Mouse (Mus musculus): ENCODE data around the gene Tmem168. TPM values are rescaled to one million over a fixed set of nuclear protein-coding genes. Genes with fewer than 3 reads are reported as not detected.

Gene Tmem168
- polyA plus RNA-seq, 1 experiment from 2014 or later = 12.0 TPM

- Histone ChIP-seq H3K4me1 (replicated peaks) (peaks cover 28% of the 10 kb centered on the region), H3K9me3 (replicated peaks) (no peaks in the 10 kb centered on the region), H3K36me3 (replicated peaks) (no peaks in the 10 kb centered on the region), H3K4me3 (replicated peaks) (no peak overlapping the region), H3K9ac (no peak overlapping the region), H3K27ac (replicated peaks) (no peak overlapping the region), H3K4me2 (no peak overlapping the region), H3K27me3 (no peaks in the 10 kb centered on the region)
- WGBS (ENCODE audit: insufficient replicate concordance) = 49% methylated on average over 2 of the region's 2 CpGs
- no peak for ATAC-seq (ENCODE audit: insufficient read depth)
These were observed 3.0 kb upstream of the Tmem168 start for GRCm38 (mm10) chr6:13610869-13611268.

GRCm38 (mm10) chr6:13609353-13610140, 1.6 kb upstream of the Tmem168 start:
- H3K9ac ChIP-seq = no peak overlapping the region
- no peaks in the 10 kb centered on the region for H3K27me3 ChIP-seq
- H3K9me3 ChIP-seq (replicated peaks) = no peaks in the 10 kb centered on the region
- H3K4me2 ChIP-seq = no peak overlapping the region
- ATAC-seq (ENCODE audit: insufficient read depth) = no peak
- H3K4me1 ChIP-seq (replicated peaks) = peaks cover 28% of the 10 kb centered on the region
- no peaks in the 10 kb centered on the region for H3K36me3 ChIP-seq (replicated peaks)
- no peak overlapping the region for H3K27ac ChIP-seq (replicated peaks)
- WGBS (ENCODE audit: insufficient replicate concordance) = 59% methylated on average over 5 of the region's 5 CpGs
- no peak overlapping the region for H3K4me3 ChIP-seq (replicated peaks)

- no peaks in the 10 kb centered on the region for H3K27me3 ChIP-seq
- H3K27ac ChIP-seq (replicated peaks) = peak overlapping the region; percentile 88
- H3K4me2 ChIP-seq = peak overlapping the region; percentile 77
- WGBS (ENCODE audit: insufficient replicate concordance) = 12% methylated on average over 15 of the region's 15 CpGs
- H3K9me3 ChIP-seq (replicated peaks) = no peaks in the 10 kb centered on the region
- peak overlapping the region; percentile 91 for H3K9ac ChIP-seq
- H3K4me1 ChIP-seq (replicated peaks) = peaks cover 28% of the 10 kb centered on the region
- H3K4me3 ChIP-seq (replicated peaks) = peak overlapping the region; percentile 95
- H3K36me3 ChIP-seq (replicated peaks) = peaks cover 10% of the 10 kb centered on the region
- ATAC-seq (ENCODE audit: insufficient read depth) = no peak; the same call in 1 of the 2 replicates
These were observed 829 bp downstream of the Tmem168 start for GRCm38 (mm10) chr6:13606921-13607620.

GRCm38 (mm10) chr6:13606394-13606793, 1.5 kb downstream of the Tmem168 start:
- peak overlapping the region; percentile 95; the same call in 1 of the 2 replicates for H3K4me3 ChIP-seq (replicated peaks)

GRCm38 (mm10) chr6:13603134-13603533, 4.8 kb downstream of the Tmem168 start:
- Histone ChIP-seq H3K27ac (replicated peaks) (no peak overlapping the region), H3K9me3 (replicated peaks) (no peaks in the 10 kb centered on the region), H3K4me1 (replicated peaks) (peaks cover 21% of the 10 kb centered on the region), H3K27me3 (no peaks in the 10 kb centered on the region), H3K4me2 (no peak overlapping the region), H3K9ac (no peak overlapping the region), H3K36me3 (replicated peaks) (peaks cover 15% of the 10 kb centered on the region), H3K4me3 (replicated peaks) (no peak overlapping the region)
- no peak for ATAC-seq (ENCODE audit: insufficient read depth)
- 78% methylated on average over 6 of the region's 6 CpGs for WGBS (ENCODE audit: insufficient replicate concordance)

More at GRCm38 (mm10) chr6:13606394-13606793, 1.5 kb downstream of the Tmem168 start:
- H3K4me2 ChIP-seq = peak overlapping the region; percentile 77
- H3K9me3 ChIP-seq (replicated peaks) = no peaks in the 10 kb centered on the region
- 66% methylated on average over 4 of the region's 4 CpGs for WGBS (ENCODE audit: insufficient replicate concordance)
- H3K4me1 ChIP-seq (replicated peaks) = peaks cover 33% of the 10 kb centered on the region
- ATAC-seq (ENCODE audit: insufficient read depth) = no peak
- peaks cover 14% of the 10 kb centered on the region for H3K36me3 ChIP-seq (replicated peaks)
- peak overlapping the region; percentile 91; the same call in 1 of the 2 replicates for H3K9ac ChIP-seq
- no peak overlapping the region for H3K27ac ChIP-seq (replicated peaks)
- no peaks in the 10 kb centered on the region for H3K27me3 ChIP-seq

GRCm38 (mm10) chr6:13601587-13601986, 6.3 kb downstream of the Tmem168 start:
- no peak overlapping the region for H3K4me2 ChIP-seq
- peaks cover 11% of the 10 kb centered on the region for H3K4me1 ChIP-seq (replicated peaks)
- H3K36me3 ChIP-seq (replicated peaks) = peaks cover 15% of the 10 kb centered on the region
- no peaks in the 10 kb centered on the region for H3K9me3 ChIP-seq (replicated peaks)
- no peak overlapping the region for H3K9ac ChIP-seq
- ATAC-seq (ENCODE audit: insufficient read depth) = no peak
- no peak overlapping the region for H3K27ac ChIP-seq (replicated peaks)
- WGBS (ENCODE audit: insufficient replicate concordance) = 24% methylated on average over 6 of the region's 6 CpGs
- no peak overlapping the region for H3K4me3 ChIP-seq (replicated peaks)
- no peaks in the 10 kb centered on the region for H3K27me3 ChIP-seq

GRCm38 (mm10) chr6:13598239-13598923, 9.5 kb downstream of the Tmem168 start:
- ATAC-seq (ENCODE audit: insufficient read depth) = no peak

GRCm38 (mm10) chr6:13592729-13593345, 15.1 kb downstream of the Tmem168 start:
- ATAC-seq (ENCODE audit: insufficient read depth) = no peak
- Histone ChIP-seq H3K9ac (no peak overlapping the region), H3K36me3 (replicated peaks) (peaks cover 39% of the 10 kb centered on the region), H3K4me3 (replicated peaks) (no peak overlapping the region), H3K4me1 (replicated peaks) (no peaks in the 10 kb centered on the region), H3K27ac (replicated peaks) (no peak overlapping the region), H3K4me2 (no peak overlapping the region), H3K27me3 (no peaks in the 10 kb centered on the region), H3K9me3 (replicated peaks) (no peaks in the 10 kb centered on the region)
- 47% methylated on average over 4 of the region's 4 CpGs for WGBS (ENCODE audit: insufficient replicate concordance)

More at GRCm38 (mm10) chr6:13598239-13598923, 9.5 kb downstream of the Tmem168 start:
- no peak overlapping the region for H3K27ac ChIP-seq (replicated peaks)
- H3K9ac ChIP-seq = no peak overlapping the region
- WGBS (ENCODE audit: insufficient replicate concordance) = 74% methylated on average over 7 of the region's 7 CpGs
- peaks cover 22% of the 10 kb centered on the region for H3K36me3 ChIP-seq (replicated peaks)
- no peak overlapping the region for H3K4me2 ChIP-seq
- no peaks in the 10 kb centered on the region for H3K9me3 ChIP-seq (replicated peaks)
- H3K4me1 ChIP-seq (replicated peaks) = peaks cover 5% of the 10 kb centered on the region; the same call in 1 of the 2 replicates
- no peak overlapping the region for H3K4me3 ChIP-seq (replicated peaks)
- no peaks in the 10 kb centered on the region for H3K27me3 ChIP-seq

GRCm38 (mm10) chr6:13586560-13586959, 21.3 kb downstream of the Tmem168 start:
- H3K27ac ChIP-seq (replicated peaks) = 0 out of 2 replicates have a peak overlapping the region, but pooled peaks have one; percentile 19
- peak overlapping the region; percentile 25 for H3K4me2 ChIP-seq
- no peaks in the 10 kb centered on the region for H3K9me3 ChIP-seq (replicated peaks)

GRCm38 (mm10) chr6:13586154-13586553, 21.7 kb downstream of the Tmem168 start:
- Histone ChIP-seq H3K9me3 (replicated peaks) (no peaks in the 10 kb centered on the region), H3K36me3 (replicated peaks) (peaks cover 24% of the 10 kb centered on the region), H3K27ac (replicated peaks) (0 out of 2 replicates have a peak overlapping the region, but pooled peaks have one; percentile 19), H3K9ac (no peak overlapping the region), H3K4me1 (replicated peaks) (peaks cover 8% of the 10 kb centered on the region; the same call in 1 of the 2 replicates), H3K4me3 (replicated peaks) (no peak overlapping the region), H3K4me2 (peak overlapping the region; percentile 25), H3K27me3 (no peaks in the 10 kb centered on the region)
- WGBS (ENCODE audit: insufficient replicate concordance) = 27% methylated on average over 8 of the region's 8 CpGs
- peak; percentile 47; the same call in 1 of the 2 replicates for ATAC-seq (ENCODE audit: insufficient read depth)

More at GRCm38 (mm10) chr6:13586560-13586959, 21.3 kb downstream of the Tmem168 start:
- 21% methylated on average over 2 of the region's 2 CpGs for WGBS (ENCODE audit: insufficient replicate concordance)
- peaks cover 8% of the 10 kb centered on the region; the same call in 1 of the 2 replicates for H3K4me1 ChIP-seq (replicated peaks)
- no peak overlapping the region for H3K9ac ChIP-seq
- peak; percentile 83 for ATAC-seq (ENCODE audit: insufficient read depth)
- peaks cover 28% of the 10 kb centered on the region for H3K36me3 ChIP-seq (replicated peaks)
- no peak overlapping the region for H3K4me3 ChIP-seq (replicated peaks)
- H3K27me3 ChIP-seq = no peaks in the 10 kb centered on the region
